Mouse (Mus musculus) thymus, postnatal 14 days (tissue): ENCODE data around the gene Mtrex.
A peak's percentile ranks its signal among the peaks of the same experiment; 100 is the strongest.

Experiments
- DNase-seq: peaks from one replicate; pipeline ENCODE4 v3.0.0; 2021

Mtrex gene

GRCm38 (mm10) chr13:112927287-112928001, at the start of gene Mtrex, which contains the start of gene Dhx29:
Gene Mtrex (minus strand): TSS chr13:112927398.
Gene Dhx29 (plus strand): TSS chr13:112927454.
- DNase-seq: peak; percentile 97

- DNase-seq: peak; percentile 33
Measured at GRCm38 (mm10) chr13:112976720-112977119, 49.5 kb upstream of the Mtrex start.

- no peak for DNase-seq
Measured at GRCm38 (mm10) chr13:112967267-112967666, 40.1 kb upstream of the Mtrex start.

- DNase-seq: no peak
Measured at GRCm38 (mm10) chr13:112964421-112964820, 37.2 kb upstream of the Mtrex start.

GRCm38 (mm10) chr13:112963081-112963480, 35.9 kb upstream of the Mtrex start:
- no peak for DNase-seq

GRCm38 (mm10) chr13:112954067-112954466, 26.9 kb upstream of the Mtrex start:
- DNase-seq: no peak

- DNase-seq: no peak
Measured at GRCm38 (mm10) chr13:112945900-112946299, 18.7 kb upstream of the Mtrex start.

GRCm38 (mm10) chr13:112945312-112945711, 18.1 kb upstream of the Mtrex start:
- no peak for DNase-seq

- DNase-seq: no peak
Measured at GRCm38 (mm10) chr13:112941879-112942330, 14.7 kb upstream of the Mtrex start.

GRCm38 (mm10) chr13:112938130-112938529, 10.9 kb upstream of the Mtrex start:
- no peak for DNase-seq

- DNase-seq: no peak
Measured at GRCm38 (mm10) chr13:112928038-112928668, 955 bp upstream of the Mtrex start.

GRCm38 (mm10) chr13:112926796-112927195, 402 bp downstream of the Mtrex start:
- DNase-seq: peak; percentile 52

- DNase-seq: no peak
Measured at GRCm38 (mm10) chr13:112925976-112926375, 1.2 kb downstream of the Mtrex start.

GRCm38 (mm10) chr13:112925266-112925665, 1.9 kb downstream of the Mtrex start:
- no peak for DNase-seq

GRCm38 (mm10) chr13:112920906-112921305, 6.3 kb downstream of the Mtrex start:
- DNase-seq: no peak

- DNase-seq: no peak
Measured at GRCm38 (mm10) chr13:112919141-112919865, 7.9 kb downstream of the Mtrex start.

- no peak for DNase-seq
Measured at GRCm38 (mm10) chr13:112910434-112910833, 16.8 kb downstream of the Mtrex start.

- DNase-seq: peak; percentile 48
Measured at GRCm38 (mm10) chr13:112909663-112910062, 17.5 kb downstream of the Mtrex start.

- no peak for DNase-seq
Measured at GRCm38 (mm10) chr13:112902176-112902575, 25.0 kb downstream of the Mtrex start.

- no peak for DNase-seq
Measured at GRCm38 (mm10) chr13:112887234-112887633, 40.0 kb downstream of the Mtrex start.

GRCm38 (mm10) chr13:112871500-112872266, 55.5 kb downstream of the Mtrex start:
- no peak for DNase-seq

- DNase-seq: no peak
Measured at GRCm38 (mm10) chr13:112870039-112870690, 57.0 kb downstream of the Mtrex start.
